Mouse (Mus musculus): Measurements from ENCODE around the gene Cyp4f16.
"Not testable (repeated sequence)": the region's sequence is repeated elsewhere in the genome, so short reads cannot be mapped to it uniquely, and the experiment has no call there.

DNA sequence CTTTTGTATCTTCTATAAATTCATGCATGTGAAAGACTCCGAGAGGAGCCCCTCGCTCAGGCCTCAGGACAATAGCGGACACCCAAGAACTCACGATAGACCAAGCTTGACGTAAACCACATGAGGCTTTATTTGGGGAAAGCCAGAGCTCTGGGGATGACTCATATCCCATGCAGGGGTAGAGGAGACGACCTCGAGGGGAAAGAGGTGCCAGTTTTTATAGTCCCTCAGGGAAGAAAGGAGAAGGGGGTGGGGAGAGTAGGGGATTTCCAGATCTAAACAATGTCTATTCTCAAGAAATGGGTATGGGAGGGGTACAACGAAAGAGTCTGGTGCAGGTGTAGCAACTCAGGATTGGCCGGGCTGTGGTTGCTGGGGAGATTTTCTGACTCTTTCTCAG lies 18.0 kb downstream of the Cyp4f16 start:
- not testable (repeated sequence) for TF ChIP-seq POLR2A (IDR thresholded peaks at IDR 0.05; ENCODE audit: borderline replicate concordance, extremely low read depth, insufficient read depth, insufficient read length, poor library complexity, severe bottlenecking); CTCF (IDR thresholded peaks at IDR 0.05; ENCODE audit: borderline replicate concordance, extremely low read depth, insufficient read depth, insufficient read length)
